Mouse (Mus musculus) bone marrow macrophage, adult 2 months (primary cell): ENCODE results near the gene Rnf115.

Experiments
- CTCF ChIP-seq: IDR thresholded peaks from 2 replicates; pipeline ENCODE4 v1.5.1; 2012; ENCODE audit warnings: low read depth, mild to moderate bottlenecking, low read length, moderate library complexity
- POLR2A ChIP-seq: IDR thresholded peaks from 2 replicates; pipeline ENCODE4 v1.6.1; 2012; ENCODE audit warnings: mild to moderate bottlenecking, low read depth, low read length, borderline replicate concordance

DNA sequence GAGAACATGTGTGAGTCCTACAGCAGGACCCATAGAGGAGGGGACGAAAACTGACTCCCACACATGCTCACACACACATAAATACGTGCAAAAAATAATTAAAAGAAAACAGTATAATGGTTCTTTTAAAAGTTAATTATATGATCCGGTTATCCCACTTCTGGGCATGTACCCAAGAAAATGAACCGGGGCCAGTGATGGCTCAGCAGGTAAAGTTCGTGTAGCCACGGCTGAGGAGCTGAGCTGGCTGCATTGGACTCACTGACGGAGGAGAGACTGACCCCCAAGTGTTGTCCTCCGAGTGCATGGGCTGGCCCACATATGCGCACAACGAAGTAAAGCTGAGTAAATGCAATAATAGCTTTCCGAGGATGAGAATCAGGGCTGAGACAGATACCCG lies 97.2 kb downstream of the Rnf115 start:
- TF ChIP-seq CTCF (no peak), POLR2A (no peak)
